Mouse (Mus musculus) liver, adult 2 months (tissue): ENCODE measurements at regions not wholly inside any gene's neighbourhood (a gene's known extent, or its start where the extent isn't known, plus 50 kb on each side); places are given as distances from the start of the nearest gene placed in this dataset.

Experiments
- CTCF ChIP-seq: fragments of 200-500 bp; IDR thresholded peaks from 2 replicates; pipeline ENCODE4 v1.5.1; 2011; ENCODE audit warnings: low read depth, low read length, control low read depth
- POLR2A ChIP-seq: fragments of 200-500 bp; IDR thresholded peaks from 2 replicates; pipeline ENCODE4 v1.6.1; 2011; ENCODE audit warnings: low read length, control low read depth; ENCODE audit not compliant: insufficient read depth; ENCODE audit errors: extremely low read depth

DNA sequence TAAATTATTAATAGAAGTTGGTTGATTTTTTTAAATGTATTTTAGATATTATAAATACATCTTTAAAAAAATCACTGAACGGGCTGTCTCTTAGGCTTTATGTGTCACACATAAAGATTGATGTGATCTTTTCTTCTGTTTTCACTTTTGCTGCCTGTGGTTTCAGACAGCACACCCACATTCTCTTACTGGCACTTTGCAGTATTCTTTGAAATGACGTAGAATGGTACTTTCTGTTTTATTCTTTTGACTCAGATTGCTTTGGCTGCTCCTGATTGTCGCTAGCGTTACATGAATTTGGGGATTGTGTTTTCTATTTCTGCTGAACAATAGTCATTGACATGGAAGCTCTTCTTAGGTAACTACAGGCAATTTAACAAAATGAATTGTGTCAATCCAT lies 415.4 kb upstream of the Rag2 start:
- no peak for TF ChIP-seq POLR2A
- TF ChIP-seq CTCF = no peak
